21 mouse cellular contexts compared by ENCODE assay signal in the genomic region with DNA sequence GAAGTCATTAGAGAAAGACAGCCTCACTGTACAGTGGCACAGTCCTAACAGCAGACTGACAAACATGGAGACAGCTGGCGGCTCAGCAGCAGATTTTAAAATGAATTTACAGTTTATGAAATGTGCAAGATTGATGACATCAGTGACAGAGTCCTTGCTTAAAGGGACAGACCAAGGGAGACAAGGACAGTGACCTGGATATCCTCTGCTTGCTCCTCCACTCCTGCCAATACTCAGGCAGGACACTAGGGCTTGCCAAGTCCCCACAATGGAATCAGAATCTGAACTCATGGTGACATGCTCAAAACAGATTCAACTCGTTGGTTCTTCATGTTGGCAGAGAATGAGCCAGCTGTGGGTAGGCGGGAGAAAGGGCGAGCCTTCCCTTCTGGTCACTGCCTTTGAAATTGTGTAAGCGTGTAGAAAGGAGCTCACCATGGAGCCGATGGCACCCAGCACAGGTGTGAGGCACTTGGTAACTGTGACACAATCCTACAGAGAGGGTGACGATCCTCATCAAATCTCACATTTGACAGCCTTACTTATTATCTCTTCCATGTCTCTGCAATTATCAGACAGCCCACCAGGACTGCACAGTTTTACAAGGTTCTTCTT.
DNase-seq lines count a peak whose midpoint lies in the region; ATAC-seq and TF ChIP-seq lines count a peak whose summit lies in the region.
"Had no signal": no experiment of that assay in that cellular context is flagged by ENCODE, and none has a peak within 500 bp of the region (broad histone marks: within the 10 kb centered on the region; RNA-seq: fewer than 3 reads in every experiment).

No protein-coding gene starts in this region.

- TF ChIP-seq CTCF in hindbrain, postnatal 0 days (IDR thresholded peaks at IDR 0.05; ENCODE audit: low read depth) = 0 out of 2 replicates have a peak, but pooled peaks have one; percentile 8

- no peak overlapping the region for H3K9ac ChIP-seq in hindbrain, embryonic 13.5 days
- no peak overlapping the region for H3K9ac ChIP-seq in hindbrain, embryonic 11.5 days (ENCODE audit: low read depth, low read length)
- no peak overlapping the region for H3K9ac ChIP-seq in hindbrain, postnatal 0 days (replicated peaks; ENCODE audit: low read length)
- H3K9ac ChIP-seq: heart, embryonic 12.5 days; intestine, embryonic 15.5 days; liver, embryonic 12.5 days; lung, embryonic 14.5 days; midbrain, embryonic 12.5 days; neural tube, embryonic 15.5 days had no signal

- H3K4me1 ChIP-seq in hindbrain, embryonic 13.5 days (replicated peaks) = no peaks in the 10 kb centered on the region
- H3K4me1 ChIP-seq in hindbrain, embryonic 11.5 days (replicated peaks; ENCODE audit: control insufficient read depth, insufficient read depth, low read length) = no peaks in the 10 kb centered on the region
- H3K4me1 ChIP-seq in hindbrain, postnatal 0 days (ENCODE audit: insufficient read depth, low read length) = no peaks in the 10 kb centered on the region; the same call in 1 of the 2 replicates
- H3K4me1 ChIP-seq: embryonic facial prominence, embryonic 10.5 days; heart, embryonic 12.5 days; intestine, embryonic 15.5 days; liver, embryonic 12.5 days; midbrain, embryonic 12.5 days; neural tube, embryonic 15.5 days had no signal

- 86% methylated on average over 7 of the region's 7 CpGs for WGBS in hindbrain, embryonic 13.5 days
- 85% methylated on average over 7 of the region's 7 CpGs for WGBS in hindbrain, embryonic 11.5 days
- 61% methylated on average over 7 of the region's 7 CpGs for WGBS in hindbrain, postnatal 0 days

- H3K27me3 ChIP-seq in hindbrain, embryonic 13.5 days = no peaks in the 10 kb centered on the region
- no peaks in the 10 kb centered on the region for H3K27me3 ChIP-seq in hindbrain, embryonic 11.5 days (ENCODE audit: control insufficient read depth, insufficient read depth, low read length)
- H3K27me3 ChIP-seq in hindbrain, postnatal 0 days (ENCODE audit: insufficient read depth, low read length) = no peaks in the 10 kb centered on the region
- H3K27me3 ChIP-seq: heart, embryonic 12.5 days; intestine, embryonic 15.5 days; liver, embryonic 12.5 days; midbrain, embryonic 12.5 days; neural tube, embryonic 15.5 days had no signal

- intact Hi-C loops in left cerebral cortex, postnatal 4 days (cut with DNase I) = no loop called here

- H3K27ac ChIP-seq in hindbrain, embryonic 13.5 days = peak overlapping the region; percentile 36; the same call in 1 of the 2 replicates
- H3K27ac ChIP-seq in hindbrain, embryonic 11.5 days (ENCODE audit: low read depth, low read length) = no peak overlapping the region
- H3K27ac ChIP-seq in hindbrain, postnatal 0 days = no peak overlapping the region
- H3K27ac ChIP-seq: embryonic facial prominence, embryonic 10.5 days; intestine, embryonic 15.5 days; liver, embryonic 12.5 days; macrophage; midbrain, embryonic 12.5 days; neural tube, embryonic 15.5 days had no signal

- H3K4me3 ChIP-seq in hindbrain, embryonic 13.5 days = no peak overlapping the region
- no peak overlapping the region for H3K4me3 ChIP-seq in hindbrain, embryonic 11.5 days (ENCODE audit: low read depth, low read length)
- no peak overlapping the region for H3K4me3 ChIP-seq in hindbrain, postnatal 0 days (ENCODE audit: low read length)
- H3K4me3 ChIP-seq: embryonic facial prominence, embryonic 10.5 days; heart, embryonic 12.5 days; intestine, embryonic 15.5 days; liver, embryonic 12.5 days; midbrain, embryonic 12.5 days; myocyte; neural tube, embryonic 15.5 days had no signal

- no peak for DNase-seq in hindbrain, embryonic 11.5 days (ENCODE audit: low spot score)
- DNase-seq in left cerebral cortex, postnatal 4 days = peak; percentile 36
- no peak for DNase-seq in left cerebral cortex, adult 11 months (ENCODE audit: low spot score)
- peak; percentile 61 for DNase-seq in brain, adult 2 months (ENCODE audit: low read depth, low spot score)
- peak; percentile 61 for DNase-seq in hindbrain, postnatal 0 days (ENCODE audit: low spot score)
- DNase-seq in lung, postnatal 14 days = no peak
- DNase-seq: gastrocnemius, postnatal 36 days; layer of hippocampus, postnatal 36 days; right cerebral cortex, postnatal 4 days; thymus, postnatal 4 days had no signal

- H3K9me3 ChIP-seq in hindbrain, embryonic 13.5 days = no peaks in the 10 kb centered on the region
- no peaks in the 10 kb centered on the region for H3K9me3 ChIP-seq in hindbrain, embryonic 11.5 days (ENCODE audit: control insufficient read depth, low read length)
- no peaks in the 10 kb centered on the region for H3K9me3 ChIP-seq in hindbrain, postnatal 0 days (ENCODE audit: low read length)
- H3K9me3 ChIP-seq: embryonic facial prominence, embryonic 10.5 days; intestine, embryonic 15.5 days; liver, embryonic 12.5 days; midbrain, embryonic 12.5 days; neural tube, embryonic 15.5 days had no signal

- no peaks in the 10 kb centered on the region for H3K36me3 ChIP-seq in hindbrain, embryonic 13.5 days
- no peaks in the 10 kb centered on the region for H3K36me3 ChIP-seq in hindbrain, embryonic 11.5 days (ENCODE audit: control insufficient read depth, insufficient read depth, low read length)
- H3K36me3 ChIP-seq in hindbrain, postnatal 0 days (ENCODE audit: insufficient read depth, low read length) = no peaks in the 10 kb centered on the region
- H3K36me3 ChIP-seq: embryonic facial prominence, embryonic 10.5 days; heart, embryonic 12.5 days; intestine, embryonic 15.5 days; liver, embryonic 12.5 days; midbrain, embryonic 12.5 days; neural tube, embryonic 15.5 days had no signal

- no peak for ATAC-seq in hindbrain, embryonic 13.5 days (ENCODE audit: low FRiP score)
- ATAC-seq in hindbrain, embryonic 11.5 days (ENCODE audit: low FRiP score) = no peak
- peak; percentile 70 for ATAC-seq in hindbrain, postnatal 0 days
- ATAC-seq: forebrain, embryonic 14.5 days; intestine, embryonic 15.5 days; liver, embryonic 12.5 days had no signal

- no peak overlapping the region for H3K4me2 ChIP-seq in hindbrain, embryonic 13.5 days
- no peak overlapping the region for H3K4me2 ChIP-seq in hindbrain, embryonic 11.5 days (replicated peaks; ENCODE audit: low read depth, low read length)
- no peak overlapping the region for H3K4me2 ChIP-seq in hindbrain, postnatal 0 days (ENCODE audit: low read depth, low read length)
- H3K4me2 ChIP-seq: heart, embryonic 12.5 days; intestine, embryonic 15.5 days; liver, embryonic 12.5 days; lung, embryonic 14.5 days; midbrain, embryonic 12.5 days; neural tube, embryonic 15.5 days had no signal

Comparison
In these comparisons a context has a peak if more than half of its experiments do, and no peak if none do; other contexts are left out.
1. DNase-seq: peak in left cerebral cortex, postnatal 4 days (single experiment), brain, adult 2 months (single experiment) and hindbrain, postnatal 0 days (single experiment); none in hindbrain, embryonic 11.5 days (single experiment), left cerebral cortex, adult 11 months (single experiment) and lung, postnatal 14 days (single experiment).